Mouse (Mus musculus) right cerebral cortex, postnatal 14 days (tissue): ENCODE measurements around the gene 2010109A12Rik.

Source experiments
- DNase-seq: peaks from one replicate; pipeline ENCODE4 v3.0.0; 2022

Gene 2010109A12Rik

GRCm38 (mm10) chr5:93232838-93233237, 26.5 kb downstream of the 2010109A12Rik start:
- no peak for DNase-seq

GRCm38 (mm10) chr5:93234130-93234529, 27.8 kb downstream of the 2010109A12Rik start:
- no peak for DNase-seq

- no peak for DNase-seq
Measured at GRCm38 (mm10) chr5:93234605-93235004, 28.3 kb downstream of the 2010109A12Rik start.

- DNase-seq: no peak
Measured at GRCm38 (mm10) chr5:93235888-93236287, 29.6 kb downstream of the 2010109A12Rik start.

GRCm38 (mm10) chr5:93236541-93236940, 30.2 kb downstream of the 2010109A12Rik start:
- DNase-seq: no peak

- DNase-seq: no peak
Measured at GRCm38 (mm10) chr5:93239590-93240544, 33.5 kb downstream of the 2010109A12Rik start.

- no peak for DNase-seq
Measured at GRCm38 (mm10) chr5:93245280-93245679, 39.0 kb downstream of the 2010109A12Rik start.

GRCm38 (mm10) chr5:93249940-93250578, 43.7 kb downstream of the 2010109A12Rik start:
- DNase-seq: no peak

GRCm38 (mm10) chr5:93251001-93251760, 44.9 kb downstream of the 2010109A12Rik start:
- DNase-seq: no peak

- no peak for DNase-seq
Measured at GRCm38 (mm10) chr5:93255759-93256265, 49.5 kb downstream of the 2010109A12Rik start.

- DNase-seq: no peak
Measured at GRCm38 (mm10) chr5:93256820-93257405, 50.6 kb downstream of the 2010109A12Rik start.

GRCm38 (mm10) chr5:93259349-93259748, 53.0 kb downstream of the 2010109A12Rik start:
- no peak for DNase-seq

GRCm38 (mm10) chr5:93260983-93261382, 54.7 kb downstream of the 2010109A12Rik start:
- DNase-seq: no peak

- no peak for DNase-seq
Measured at GRCm38 (mm10) chr5:93262751-93263150, 56.4 kb downstream of the 2010109A12Rik start.
